Mouse (Mus musculus) liver, embryonic 14.5 days (tissue): ENCODE data around the gene Ciapin1.

Experiments
- CTCF ChIP-seq: IDR thresholded peaks from 2 replicates; pipeline ENCODE4 v1.5.1; 2016; ENCODE audit warnings: antibody characterized with exemption, low read depth, control low read depth
- EP300 ChIP-seq: IDR thresholded peaks from 2 replicates; pipeline ENCODE4 v1.6.1; 2016; ENCODE audit warnings: antibody characterized with exemption, low read depth

- TF ChIP-seq CTCF, result peak; percentile 91
- no peak for TF ChIP-seq EP300
Observed at GRCm38 (mm10) chr8:94785247-94785985, 52.7 kb downstream of the Ciapin1 start.
